Mouse (Mus musculus) CH12.LX (cell line): ENCODE data around the gene Tmem238l. TPM values are rescaled to one million over a fixed set of nuclear protein-coding genes. Genes with fewer than 3 reads are reported as not detected.

Source experiments
- DNase-seq: peaks from one replicate; pipeline ENCODE4 v3.0.0-alpha.2; 2013; ENCODE audit errors: extremely low read depth
- H3K27ac ChIP-seq: 2 replicates; pipeline ENCODE4 v1.5.1; 2012; ENCODE audit warnings: low read depth, mild to moderate bottlenecking, control low read depth, moderate library complexity; ENCODE audit not compliant: insufficient read depth
- H3K27me3 ChIP-seq: replicated peaks from 2 replicates; pipeline ENCODE3; 2012; ENCODE audit warnings: inconsistent platforms
- H3K36me3 ChIP-seq, 2 experiments: replicated peaks in 1 of 2; 2 replicates each; pipeline versions ENCODE3 to v1.6.1; 2012; ENCODE audit warnings: inconsistent platforms in 1 of 2, low read length in 1 of 2, mild to moderate bottlenecking in 1 of 2, mixed read lengths in 1 of 2, moderate library complexity in 1 of 2; ENCODE audit not compliant: control insufficient read depth in 1 of 2, insufficient read depth in 1 of 2
- H3K4me1 ChIP-seq, 2 experiments: 2 replicates each; pipeline ENCODE4 v1.6.1; 2012; ENCODE audit warnings: inconsistent platforms in 1 of 2, moderate library complexity in 1 of 2; ENCODE audit not compliant: insufficient read depth in 2 of 2, control insufficient read depth in 1 of 2
- H3K4me2 ChIP-seq: 2 replicates; pipeline ENCODE4 v1.6.1; 2012; ENCODE audit warnings: low read depth, mild to moderate bottlenecking, control low read depth; ENCODE audit not compliant: poor library complexity, insufficient read depth, severe bottlenecking
- H3K4me3 ChIP-seq, 3 experiments: fragments of 150-350 bp in 1 of 3; sonication (generic) in 1 of 3; replicated peaks in 1 of 3; 2 replicates each; pipeline versions ENCODE3 to v1.5.1; 2011 to 2012; ENCODE audit warnings: low read depth in 2 of 3, low read length in 2 of 3, mild to moderate bottlenecking in 2 of 3, moderate library complexity in 2 of 3, control low read depth in 1 of 3, improper control_type of control experiment in 1 of 3, inconsistent platforms in 1 of 3, mixed read lengths in 1 of 3; ENCODE audit not compliant: poor library complexity in 1 of 3
- H3K79me2 ChIP-seq: replicated peaks from 2 replicates; pipeline ENCODE4 v1.6.1; 2012; ENCODE audit warnings: mild to moderate bottlenecking, moderate library complexity; ENCODE audit not compliant: control insufficient read depth, poor library complexity, insufficient read depth, severe bottlenecking; ENCODE audit errors: extremely low read depth
- H3K9ac ChIP-seq: 2 replicates; pipeline ENCODE4 v1.6.1; 2012; ENCODE audit warnings: low read depth, mild to moderate bottlenecking, control low read depth, moderate library complexity; ENCODE audit not compliant: insufficient read depth
- H3K9me3 ChIP-seq: replicated peaks from 2 replicates; pipeline ENCODE3; 2012; ENCODE audit warnings: low read length, inconsistent platforms, mixed read lengths
- BHLHE40 ChIP-seq: IDR thresholded peaks from 2 replicates; pipeline ENCODE4 v1.6.1; 2011; ENCODE audit warnings: mild to moderate bottlenecking, low read depth, low read length, improper control_type of control experiment
- CHD1 ChIP-seq: IDR thresholded peaks from 2 replicates; pipeline ENCODE4 v1.6.1; 2012; ENCODE audit warnings: low read depth, low read length, improper control_type of control experiment, inconsistent platforms
- CTCF ChIP-seq, 2 experiments: IDR thresholded peaks in 1 of 2; conservative IDR thresholded peaks in 1 of 2; 2 replicates each; pipeline ENCODE4 v1.5.1; 2011 to 2012; ENCODE audit warnings: low read depth in 2 of 2, low read length in 2 of 2, improper control_type of control experiment in 1 of 2, inconsistent platforms in 1 of 2, mild to moderate bottlenecking in 1 of 2, moderate library complexity in 1 of 2
- ETS1 ChIP-seq: conservative IDR thresholded peaks from 2 replicates; pipeline ENCODE4 v1.6.1; 2012; ENCODE audit warnings: low read depth, mild to moderate bottlenecking, inconsistent platforms, low read length, improper control_type of control experiment, moderate library complexity
- GABPA ChIP-seq: IDR thresholded peaks from 2 replicates; pipeline ENCODE4 v1.6.1; 2012; ENCODE audit warnings: low read depth, low read length, improper control_type of control experiment, inconsistent platforms; ENCODE audit not compliant: insufficient replicate concordance
- HCFC1 ChIP-seq: IDR thresholded peaks from 2 replicates; pipeline ENCODE4 v1.6.1; 2012; ENCODE audit warnings: low read depth, mild to moderate bottlenecking, inconsistent platforms, low read length, improper control_type of control experiment
- IRF4 ChIP-seq: IDR thresholded peaks from 2 replicates; pipeline ENCODE4 v1.6.1; 2014; ENCODE audit warnings: low read depth, mild to moderate bottlenecking, inconsistent platforms, low read length, improper control_type of control experiment
- JUND ChIP-seq: conservative IDR thresholded peaks from 2 replicates; pipeline ENCODE4 v1.6.1; 2011; ENCODE audit warnings: low read depth, low read length, improper control_type of control experiment
- KAT2A ChIP-seq: IDR thresholded peaks from 2 replicates; pipeline ENCODE4 v1.6.1; 2012; ENCODE audit warnings: low read length, improper control_type of control experiment, inconsistent platforms; ENCODE audit not compliant: insufficient replicate concordance
- MEF2A ChIP-seq: IDR thresholded peaks from 2 replicates; pipeline ENCODE4 v1.6.1; 2014; ENCODE audit warnings: low read depth, mild to moderate bottlenecking, inconsistent platforms, low read length, improper control_type of control experiment, borderline replicate concordance
- MYC ChIP-seq: IDR thresholded peaks from 2 replicates; pipeline ENCODE4 v1.6.1; 2011; ENCODE audit warnings: low read depth, mild to moderate bottlenecking, improper control_type of control experiment, low read length
- PAX5 ChIP-seq: IDR thresholded peaks from 2 replicates; pipeline ENCODE4 v1.6.1; 2012; ENCODE audit warnings: low read length, inconsistent platforms, mixed read lengths
- SIN3A ChIP-seq: IDR thresholded peaks from 2 replicates; pipeline ENCODE4 v1.6.1; 2012; ENCODE audit warnings: low read length, improper control_type of control experiment, inconsistent platforms
- SMC3 ChIP-seq: IDR thresholded peaks from 2 replicates; pipeline ENCODE4 v1.6.1; 2011; ENCODE audit warnings: low read depth, low read length, improper control_type of control experiment
- TBP ChIP-seq: conservative IDR thresholded peaks from 2 replicates; pipeline ENCODE4 v1.6.1; 2011; ENCODE audit warnings: low read depth, low read length, improper control_type of control experiment
- TCF12 ChIP-seq: IDR thresholded peaks from 2 replicates; pipeline ENCODE4 v1.6.1; 2014; ENCODE audit warnings: low read depth, mild to moderate bottlenecking, inconsistent platforms, low read length, improper control_type of control experiment
- USF1 ChIP-seq: IDR thresholded peaks from 2 replicates; pipeline ENCODE4 v1.6.1; 2014; ENCODE audit warnings: low read depth, mild to moderate bottlenecking, inconsistent platforms, low read length, improper control_type of control experiment
- USF2 ChIP-seq: conservative IDR thresholded peaks from 2 replicates; pipeline ENCODE4 v1.6.1; 2011; ENCODE audit warnings: low read depth, low read length, improper control_type of control experiment
- ZC3H11A ChIP-seq: IDR thresholded peaks from 2 replicates; pipeline ENCODE4 v1.6.1; 2012; ENCODE audit warnings: low read depth, mild to moderate bottlenecking, inconsistent platforms, low read length, improper control_type of control experiment
- ZKSCAN1 ChIP-seq: IDR thresholded peaks from 2 replicates; pipeline ENCODE4 v1.6.1; 2012; ENCODE audit warnings: low read depth, inconsistent platforms, low read length, improper control_type of control experiment, borderline replicate concordance
- ZNF384 ChIP-seq: IDR thresholded peaks from 2 replicates; pipeline ENCODE4 v1.6.1; 2012; ENCODE audit warnings: low read depth, low read length, improper control_type of control experiment, inconsistent platforms
- dilution Hi-C: fragments of 300-500 bp; cut with MboI; formaldehyde crosslinking; loops from 2 replicates; pipeline ENCODE4 v1.14.3; 2020; ENCODE audit warnings: low sequenced_read_pairs; ENCODE audit not compliant: extremely low pct_unique_long_range_greater_than_20kb, extremely low pct_ligation_motif_present
- in situ Hi-C: fragments of 300-500 bp; cut with MboI; formaldehyde crosslinking; loops from 3 replicates; pipeline ENCODE4 v1.14.3; 2019; ENCODE audit warnings: low sequenced_read_pairs, low pct_ligation_motif_present, low pct_unique_long_range_greater_than_20kb, mixed read lengths
- polyA plus RNA-seq: library from polyadenylated mRNA; unstranded; fragments of >175 nt; gene quantifications from 2 replicates; pipeline ENCODE4 v1.2.1, GENCODE M21; 2012; ENCODE audit warnings: low read depth; ENCODE audit not compliant: insufficient read length
- total RNA-seq, 2 experiments: library from RNA; depleted of rRNA; stranded (reverse); fragments of 300-350 nt in 1 of 2; fragments of >200 nt in 1 of 2; gene quantifications; 2 replicates each; pipeline ENCODE4 v1.2.3; 2012 to 2014

The Tmem238l gene
- total and polyA plus RNA-seq, 3 experiments: not detected

DNA sequence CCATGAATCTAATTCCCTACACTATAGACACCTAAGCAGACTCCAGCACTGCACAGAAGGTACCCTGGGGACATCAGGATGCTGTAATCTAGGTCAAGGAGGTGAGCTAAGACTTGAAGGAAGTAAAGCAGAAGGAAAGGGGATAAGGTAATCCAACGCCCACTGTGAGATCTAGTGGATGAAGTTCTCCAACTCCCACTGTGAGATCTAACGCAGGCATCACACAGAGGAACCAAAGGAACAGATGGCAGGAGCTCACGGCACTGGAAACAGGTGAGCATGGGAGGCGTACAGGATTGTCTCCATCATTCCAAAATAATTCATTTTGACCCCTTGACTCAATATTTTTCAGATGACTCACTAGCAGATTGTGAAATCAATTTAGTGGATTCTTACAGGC, 40.0 kb downstream of the Tmem238l start:
- Histone ChIP-seq H3K27ac (no peak overlapping the region), H3K36me3 (no peaks in the 10 kb centered on the region), H3K9ac (no peak overlapping the region), H3K9me3 (no peaks in the 10 kb centered on the region), H3K79me2 (no peaks in the 10 kb centered on the region), H3K4me2 (no peak overlapping the region), H3K27me3 (peaks cover 74% of the 10 kb centered on the region), H3K4me1 (no peaks in the 10 kb centered on the region), H3K4me3 (no peak overlapping the region)
- DNase-seq: no peak
- no peak for TF ChIP-seq ZNF384
- TF ChIP-seq ZC3H11A: no peak
- TF ChIP-seq CHD1: no peak
- TF ChIP-seq USF1: no peak
- TF ChIP-seq KAT2A: no peak
- TF ChIP-seq IRF4: no peak
- TF ChIP-seq HCFC1: no peak
- TF ChIP-seq ETS1: no peak
- no peak for TF ChIP-seq USF2
- TF ChIP-seq CTCF (conservative IDR thresholded peaks at IDR 0.05 in 1 of 2, IDR thresholded peaks at IDR 0.05 in 1 of 2; ENCODE audit: low read depth in 2 of 2, low read length in 2 of 2): no peak
- no peak for TF ChIP-seq GABPA
- no peak for TF ChIP-seq SMC3
- no peak for TF ChIP-seq TBP
- no peak for TF ChIP-seq TCF12
- TF ChIP-seq JUND: no peak
- no peak for TF ChIP-seq BHLHE40
- TF ChIP-seq PAX5: no peak
- in situ Hi-C loops: no loop called here
- dilution Hi-C loops: no loop called here

DNA sequence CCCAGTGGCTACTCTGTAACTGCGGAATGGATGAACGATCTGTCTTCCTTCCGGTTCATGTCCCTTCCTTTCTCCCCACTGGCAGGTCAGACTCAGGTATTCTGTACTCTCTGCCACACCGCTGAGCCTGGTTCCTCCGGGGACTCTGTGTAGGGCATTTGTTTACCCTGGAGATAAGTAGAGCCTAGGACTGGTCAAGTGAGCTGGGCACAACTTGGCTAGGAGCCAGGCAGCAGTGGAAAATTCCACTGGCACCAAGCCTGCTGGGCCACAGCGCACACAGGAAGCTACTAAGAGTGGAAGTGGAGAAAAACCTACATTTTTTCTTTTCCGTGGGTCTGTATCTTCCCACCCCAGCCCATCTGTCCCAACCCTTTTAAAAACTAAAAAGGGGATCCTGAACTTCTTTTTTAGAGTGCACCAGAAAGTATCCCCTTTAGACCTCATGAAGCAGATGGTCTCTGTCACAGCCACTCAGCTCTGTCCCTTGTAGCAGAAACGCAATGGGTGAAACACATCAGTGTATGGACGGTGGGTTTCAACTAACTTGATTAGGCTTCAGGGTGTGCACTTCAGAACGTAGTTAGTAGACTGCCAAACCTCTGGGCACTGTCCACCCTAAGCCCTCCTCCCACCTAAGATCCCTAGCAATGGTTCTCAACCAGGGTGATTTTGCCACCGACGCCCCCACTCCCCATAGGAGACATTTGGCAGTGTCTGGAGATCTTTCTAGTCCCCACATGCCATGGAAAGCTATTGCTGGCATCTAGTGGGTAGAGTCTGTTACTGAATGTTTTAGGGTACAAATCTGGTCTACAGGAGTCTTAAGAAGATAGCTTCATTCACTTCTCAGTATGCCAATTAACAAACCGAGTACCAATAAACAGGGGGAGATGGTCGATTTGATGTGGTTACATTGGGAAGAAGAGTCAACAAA, 42.3 kb downstream of the Tmem238l start:
- Histone ChIP-seq H3K36me3 (no peaks in the 10 kb centered on the region), H3K4me1 (no peaks in the 10 kb centered on the region), H3K27ac (no peak overlapping the region), H3K4me3 (no peak overlapping the region), H3K79me2 (no peaks in the 10 kb centered on the region), H3K9me3 (no peaks in the 10 kb centered on the region), H3K9ac (no peak overlapping the region), H3K27me3 (peaks cover 72% of the 10 kb centered on the region), H3K4me2 (no peak overlapping the region)
- DNase-seq: no peak
- TF ChIP-seq MEF2A (no peak), MYC (no peak), ZKSCAN1 (no peak), SIN3A (no peak), ETS1 (no peak)
- dilution Hi-C loops (no loop called here), in situ Hi-C loops (no loop called here)
